Mouse (Mus musculus) brain, embryonic 14.5 days (tissue): ENCODE results near the gene Slc22a12. TPM values are rescaled to one million over a fixed set of nuclear protein-coding genes. Genes with fewer than 3 reads are reported as not detected.
A peak's percentile ranks its signal among the peaks of the same experiment; 100 is the strongest.

Source experiments
- DNase-seq: peaks from one replicate; pipeline ENCODE4 v3.0.0-alpha.2; 2011; ENCODE audit warnings: low read depth
- CTCF ChIP-seq: fragments of 200-500 bp; IDR thresholded peaks from 2 replicates; pipeline ENCODE4 v1.5.1; 2012; ENCODE audit warnings: inconsistent platforms, mild to moderate bottlenecking, moderate library complexity, borderline replicate concordance; ENCODE audit not compliant: insufficient read depth, insufficient read length; ENCODE audit errors: extremely low read depth
- POLR2A ChIP-seq: fragments of 200-500 bp; IDR thresholded peaks from 2 replicates; pipeline ENCODE4 v1.6.1; 2012; ENCODE audit warnings: mild to moderate bottlenecking, inconsistent platforms, borderline replicate concordance; ENCODE audit not compliant: poor library complexity, insufficient read depth, insufficient read length, severe bottlenecking; ENCODE audit errors: extremely low read depth
- polyA plus RNA-seq: library from polyadenylated mRNA; depleted of rRNA; stranded (reverse); fragments of >200 nt; gene quantifications from 2 replicates; pipeline ENCODE4 v1.2.3, GENCODE M21; 2012

Gene Slc22a12
- polyA plus RNA-seq, 1 experiment: not detected

DNA sequence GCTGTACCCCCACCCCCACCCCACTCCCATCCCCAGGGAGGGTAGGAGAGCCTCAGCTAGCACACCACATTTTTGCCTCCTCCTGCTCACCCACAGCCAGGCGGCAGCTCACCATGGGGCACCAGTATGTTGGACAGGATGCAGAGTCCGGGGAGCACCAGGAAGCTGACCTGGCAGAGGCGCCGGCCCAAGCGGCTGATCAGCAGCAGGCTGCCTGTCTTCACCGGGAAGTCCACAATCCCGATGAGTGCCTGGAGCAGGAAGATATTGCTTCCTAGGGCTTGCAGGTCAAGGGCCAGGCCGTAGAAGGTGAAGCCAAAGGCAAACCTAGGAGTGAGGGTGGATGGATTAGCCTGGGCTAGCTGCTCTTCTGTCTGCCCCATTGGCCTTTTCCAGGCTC, 5.3 kb downstream of the Slc22a12 start:
- TF ChIP-seq CTCF (no peak), POLR2A (no peak)
- DNase-seq: no peak

- DNase-seq: no peak
- TF ChIP-seq CTCF (no peak), POLR2A (no peak)
These were observed 6.1 kb downstream of the Slc22a12 start for GRCm38 (mm10) chr19:6536696-6537095.

- DNase-seq: no peak
- no peak for TF ChIP-seq POLR2A
- no peak for TF ChIP-seq CTCF
These were observed 6.6 kb downstream of the Slc22a12 start for GRCm38 (mm10) chr19:6536201-6536600.

GRCm38 (mm10) chr19:6534118-6534415, 8.8 kb downstream of the Slc22a12 start:
- TF ChIP-seq CTCF (no peak), POLR2A (no peak)
- no peak for DNase-seq

DNA sequence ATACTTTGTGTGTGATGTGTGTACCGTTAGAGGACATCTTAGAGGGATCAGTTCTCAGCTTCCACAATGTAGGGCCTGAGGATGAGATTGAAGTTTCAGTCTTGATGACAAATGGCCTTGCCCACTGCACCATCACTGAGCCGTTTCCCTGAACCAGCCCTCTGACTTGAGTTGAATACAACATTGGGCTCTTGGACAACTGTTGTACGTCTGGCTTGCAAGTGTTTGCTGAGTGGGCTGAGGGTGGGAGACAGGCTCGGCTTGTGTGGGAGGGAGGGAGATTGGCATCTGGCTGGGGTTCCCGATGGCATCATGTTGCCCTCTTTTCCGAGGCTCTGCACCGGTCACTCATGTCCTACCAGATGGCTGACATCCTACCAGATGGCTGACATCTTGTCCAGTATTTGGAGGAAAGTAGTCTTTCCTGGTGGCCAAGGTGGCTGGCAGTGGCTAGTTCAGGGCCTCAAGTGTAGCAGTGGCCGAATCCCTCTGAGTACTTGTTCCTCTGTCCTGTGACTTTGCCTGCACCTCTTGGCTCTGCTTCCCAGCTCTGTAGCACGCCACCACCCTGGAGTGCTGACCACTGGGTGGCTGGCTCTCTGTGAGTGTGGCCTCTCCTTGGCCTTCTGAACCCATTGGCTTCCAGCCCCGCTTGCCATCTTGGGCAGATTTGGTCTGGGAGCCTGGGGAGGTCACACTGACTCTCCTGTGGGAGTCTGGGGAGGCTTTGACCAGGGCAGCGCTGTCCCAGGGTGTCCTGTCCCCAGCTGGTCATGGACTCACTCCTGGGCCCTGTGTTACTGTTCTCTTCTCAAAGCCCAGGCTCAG, 9.3 kb downstream of the Slc22a12 start:
- TF ChIP-seq POLR2A (no peak), CTCF (no peak)
- DNase-seq: no peak

DNA sequence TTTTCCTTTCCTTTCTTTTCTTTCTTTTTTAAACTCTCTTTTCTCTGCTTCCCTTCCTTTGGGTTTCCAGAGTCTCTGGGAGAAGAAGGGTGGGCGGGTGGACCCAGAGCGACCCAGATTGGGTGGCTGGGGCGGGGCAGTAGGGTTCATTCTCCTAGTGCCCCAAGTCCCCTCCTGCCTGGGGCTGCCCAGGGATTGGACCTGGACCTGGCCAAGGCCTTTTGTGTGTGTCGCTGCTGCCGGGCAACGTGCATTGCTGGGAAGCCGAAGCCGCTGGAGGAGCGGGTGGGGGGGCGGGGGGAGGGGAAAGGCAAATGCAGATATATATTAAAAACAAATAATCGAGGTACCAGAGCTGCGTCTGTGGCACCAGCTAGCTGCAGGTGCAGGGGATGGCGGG, 10.2 kb downstream of the Slc22a12 start:
- DNase-seq: peak; percentile 75
- TF ChIP-seq POLR2A: no peak
- no peak for TF ChIP-seq CTCF

- no peak for TF ChIP-seq CTCF
- no peak; the same call in 1 of the 2 replicates for TF ChIP-seq POLR2A
- peak; percentile 71 for DNase-seq
These were observed 10.9 kb downstream of the Slc22a12 start for GRCm38 (mm10) chr19:6531832-6532471.

- no peak for TF ChIP-seq CTCF
- TF ChIP-seq POLR2A: peak; percentile 49; the same call in 1 of the 2 replicates
- peak; percentile 76 for DNase-seq
These were observed 11.7 kb downstream of the Slc22a12 start for GRCm38 (mm10) chr19:6531011-6531631.

- DNase-seq: no peak
- TF ChIP-seq POLR2A (no peak), CTCF (no peak)
These were observed 12.5 kb downstream of the Slc22a12 start for GRCm38 (mm10) chr19:6530359-6530758.

- peak; percentile 90 for DNase-seq
- TF ChIP-seq POLR2A (no peak), CTCF (peak; percentile 17; the same call in 1 of the 2 replicates)
These were observed 13.4 kb downstream of the Slc22a12 start for GRCm38 (mm10) chr19:6529265-6529985.

GRCm38 (mm10) chr19:6527839-6528531, 14.8 kb downstream of the Slc22a12 start:
- no peak for TF ChIP-seq POLR2A
- no peak for TF ChIP-seq CTCF
- no peak for DNase-seq

- DNase-seq: no peak
- no peak for TF ChIP-seq CTCF
- no peak for TF ChIP-seq POLR2A
These were observed 15.4 kb downstream of the Slc22a12 start for GRCm38 (mm10) chr19:6527439-6527838.
